Mouse (Mus musculus) CH12.LX (cell line): ENCODE results near the gene Gcnt3.

ENCODE experiments used
- BHLHE40 ChIP-seq: IDR thresholded peaks from 2 replicates; pipeline ENCODE4 v1.6.1; 2011; ENCODE audit warnings: mild to moderate bottlenecking, low read depth, low read length, improper control_type of control experiment
- CTCF ChIP-seq, 2 experiments: IDR thresholded peaks in 1 of 2; conservative IDR thresholded peaks in 1 of 2; 2 replicates each; pipeline ENCODE4 v1.5.1; 2011 to 2012; ENCODE audit warnings: low read depth in 2 of 2, low read length in 2 of 2, improper control_type of control experiment in 1 of 2, inconsistent platforms in 1 of 2, mild to moderate bottlenecking in 1 of 2, moderate library complexity in 1 of 2
- E2F4 ChIP-seq: IDR thresholded peaks from 2 replicates; pipeline ENCODE4 v1.6.1; 2011; ENCODE audit warnings: low read depth, low read length, improper control_type of control experiment; ENCODE audit not compliant: insufficient replicate concordance
- EP300 ChIP-seq: IDR thresholded peaks from 2 replicates; pipeline ENCODE4 v1.6.1; 2011; ENCODE audit warnings: low read length, improper control_type of control experiment
- HCFC1 ChIP-seq: IDR thresholded peaks from 2 replicates; pipeline ENCODE4 v1.6.1; 2012; ENCODE audit warnings: low read depth, mild to moderate bottlenecking, inconsistent platforms, low read length, improper control_type of control experiment
- MAZ ChIP-seq: IDR thresholded peaks from 2 replicates; pipeline ENCODE4 v1.6.1; 2012; ENCODE audit warnings: low read depth, mild to moderate bottlenecking, inconsistent platforms, low read length, improper control_type of control experiment, moderate library complexity
- MEF2A ChIP-seq: IDR thresholded peaks from 2 replicates; pipeline ENCODE4 v1.6.1; 2014; ENCODE audit warnings: low read depth, mild to moderate bottlenecking, inconsistent platforms, low read length, improper control_type of control experiment, borderline replicate concordance
- POLR2A ChIP-seq: IDR thresholded peaks from 2 replicates; pipeline ENCODE4 v1.6.1; 2011; ENCODE audit warnings: low read depth, mild to moderate bottlenecking, improper control_type of control experiment, low read length
- TCF12 ChIP-seq: IDR thresholded peaks from 2 replicates; pipeline ENCODE4 v1.6.1; 2014; ENCODE audit warnings: low read depth, mild to moderate bottlenecking, inconsistent platforms, low read length, improper control_type of control experiment
- ZC3H11A ChIP-seq: IDR thresholded peaks from 2 replicates; pipeline ENCODE4 v1.6.1; 2012; ENCODE audit warnings: low read depth, mild to moderate bottlenecking, inconsistent platforms, low read length, improper control_type of control experiment

DNA sequence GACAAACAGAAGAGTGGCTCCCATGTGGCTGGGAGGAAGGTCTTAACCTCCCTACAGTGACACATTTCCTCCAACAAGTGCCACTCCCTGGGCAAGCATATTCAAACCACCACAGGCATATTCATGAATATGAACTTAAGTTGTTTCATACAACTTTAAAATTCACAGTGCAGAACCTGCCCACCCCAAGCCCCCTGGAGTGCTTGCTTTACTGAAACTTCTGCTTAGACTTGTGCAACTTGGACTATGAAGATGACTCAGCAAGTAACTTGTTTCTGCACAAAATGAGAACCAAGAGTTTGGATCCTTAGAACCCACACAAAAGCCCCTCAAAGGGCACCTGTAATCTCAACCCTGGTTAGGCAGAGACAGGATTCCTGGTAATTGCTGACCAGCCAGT is 13.2 kb downstream of the Gcnt3 start:
- no peak for TF ChIP-seq MEF2A
- no peak for TF ChIP-seq CTCF (conservative IDR thresholded peaks at IDR 0.05 in 1 of 2, IDR thresholded peaks at IDR 0.05 in 1 of 2; ENCODE audit: low read depth in 2 of 2, low read length in 2 of 2)
- TF ChIP-seq HCFC1 = no peak
- TF ChIP-seq TCF12 = no peak
- TF ChIP-seq EP300 = peak; percentile 56
- TF ChIP-seq MAZ = no peak
- TF ChIP-seq BHLHE40 = no peak
- TF ChIP-seq POLR2A = no peak
- no peak for TF ChIP-seq ZC3H11A
- no peak for TF ChIP-seq E2F4
